Mouse (Mus musculus) adrenal gland, postnatal 10 days (tissue): ENCODE measurements around the gene Opn4. TPM values are rescaled to one million over a fixed set of nuclear protein-coding genes. Genes with fewer than 3 reads are reported as not detected.
A peak's percentile ranks its signal among the peaks of the same experiment; 100 is the strongest.

Source experiments
- DNase-seq: peaks from one replicate; pipeline ENCODE4 v3.0.0; 2021; ENCODE audit warnings: mixed read lengths
- long read RNA-seq, 2 experiments: library from polyadenylated mRNA; stranded (forward); transcript quantifications; one replicate each; pipeline ENCODE4 v2.0.0; 2021
- total RNA-seq, 2 experiments: library from RNA; stranded (reverse); gene quantifications; 2 replicates each; pipeline ENCODE4 v1.2.3; 2021

Gene Opn4
- total RNA-seq = not detected
- long read RNA-seq, experiment 1 = 0 reads
- long read RNA-seq, experiment 2 = 0 reads

DNA sequence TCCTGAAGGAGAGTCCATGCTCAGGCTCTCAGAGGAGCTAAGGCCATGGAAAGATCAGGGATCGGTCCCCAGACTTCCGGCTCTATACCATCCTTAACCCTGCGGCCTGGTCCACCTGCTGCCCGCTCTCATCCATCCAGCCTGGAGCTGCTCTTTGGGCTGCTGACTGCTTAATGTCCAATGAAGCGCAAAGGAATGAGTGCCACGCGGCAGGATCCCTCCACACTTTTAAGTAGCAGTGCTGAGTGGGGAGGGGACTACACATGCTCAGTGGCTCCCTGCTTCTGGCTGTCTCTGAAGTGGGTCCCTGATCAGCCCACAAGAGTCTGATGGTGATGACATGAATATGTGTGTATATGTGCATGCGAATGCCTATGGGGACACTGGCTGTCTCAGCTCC, at the start of gene Opn4:
Opn4 (minus strand) TSS at position 202 of the 400 bp plus-strand sequence.
- no peak for DNase-seq

DNA sequence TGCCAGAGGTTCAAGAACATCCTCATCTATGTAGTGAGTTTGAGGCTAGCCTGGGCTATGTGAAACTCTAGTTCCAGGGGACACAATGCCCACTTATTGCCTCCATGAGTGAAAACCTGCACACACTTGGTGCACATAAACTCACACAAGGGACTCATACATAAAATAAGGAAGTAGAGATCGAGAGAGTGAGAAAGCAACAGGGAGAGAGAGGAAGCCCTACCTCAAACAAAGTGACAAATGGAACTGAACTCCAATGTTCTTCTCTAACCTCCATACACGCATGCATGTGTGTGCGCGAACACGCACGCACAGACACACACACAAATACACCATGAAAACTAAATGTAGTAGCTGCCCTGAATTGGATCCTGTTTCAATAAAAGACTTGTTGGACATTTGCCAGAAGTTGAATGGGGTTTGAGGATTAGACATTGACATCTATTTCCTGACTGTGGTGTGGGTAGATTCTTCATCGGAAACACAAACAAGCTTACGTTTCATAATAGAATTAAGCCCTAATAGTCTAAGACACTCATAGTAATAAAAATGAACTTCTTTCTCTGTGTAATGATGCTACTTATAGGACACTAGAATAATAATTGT, 48.0 kb upstream of the Opn4 start:
- no peak for DNase-seq

DNA sequence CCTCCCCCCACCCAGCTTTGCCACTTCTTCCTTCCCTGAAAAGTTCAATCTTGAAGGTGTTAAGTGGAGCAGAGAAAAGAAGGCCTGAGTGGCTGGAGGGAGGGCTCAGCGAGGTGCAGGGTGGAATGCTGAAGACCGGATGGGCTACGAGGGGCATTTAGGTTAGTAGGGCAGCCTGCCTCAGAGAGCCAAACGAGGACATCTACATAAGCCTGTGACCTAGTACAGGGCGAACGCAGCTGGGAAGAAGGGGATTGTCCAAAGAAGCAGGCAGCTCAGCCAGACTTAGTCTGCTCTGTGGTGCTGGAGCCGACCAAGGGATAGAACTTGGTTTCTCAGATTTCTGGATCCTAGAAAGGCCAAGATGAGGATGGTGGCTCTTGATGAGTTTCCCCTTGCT, 44.2 kb upstream of the Opn4 start:
- DNase-seq = no peak

DNA sequence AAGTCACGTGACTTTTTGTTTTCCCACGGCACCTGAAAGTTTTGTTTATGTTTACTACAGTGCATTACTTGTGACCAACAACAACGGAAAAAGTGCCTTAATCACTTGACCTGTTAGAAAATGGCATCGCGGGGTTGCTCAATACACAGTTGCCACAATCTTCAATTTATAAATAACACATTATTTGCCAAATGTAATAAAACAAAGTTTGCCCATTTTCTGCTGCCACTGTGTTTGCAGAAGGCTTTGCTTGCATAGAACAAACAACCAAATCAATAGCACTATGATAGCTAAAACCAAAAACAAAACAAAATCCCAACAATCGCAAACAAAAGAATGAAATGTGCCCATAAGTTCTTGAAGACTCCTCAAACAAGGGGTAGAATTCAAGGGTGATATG, 35.8 kb upstream of the Opn4 start:
- no peak for DNase-seq

DNA sequence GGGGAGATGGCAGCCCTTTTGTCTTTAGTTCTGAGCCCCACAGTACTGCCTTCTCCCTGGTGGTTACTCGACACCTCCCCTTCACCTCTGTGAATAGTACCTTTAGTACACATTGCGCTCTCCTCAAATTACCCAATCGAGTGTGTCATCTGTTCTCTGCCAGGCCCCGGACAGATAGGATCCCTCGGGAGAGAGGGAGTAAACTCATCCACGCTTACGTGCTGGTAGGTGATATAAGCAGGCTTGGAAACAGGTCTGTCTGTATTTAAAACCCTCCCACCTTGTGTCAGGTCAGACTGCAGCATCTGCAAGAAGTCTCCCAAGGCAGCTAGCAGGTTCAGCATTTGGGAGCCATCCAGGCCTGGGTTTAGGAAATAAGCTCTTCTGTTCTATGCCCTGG, 35.2 kb upstream of the Opn4 start:
- no peak for DNase-seq

DNA sequence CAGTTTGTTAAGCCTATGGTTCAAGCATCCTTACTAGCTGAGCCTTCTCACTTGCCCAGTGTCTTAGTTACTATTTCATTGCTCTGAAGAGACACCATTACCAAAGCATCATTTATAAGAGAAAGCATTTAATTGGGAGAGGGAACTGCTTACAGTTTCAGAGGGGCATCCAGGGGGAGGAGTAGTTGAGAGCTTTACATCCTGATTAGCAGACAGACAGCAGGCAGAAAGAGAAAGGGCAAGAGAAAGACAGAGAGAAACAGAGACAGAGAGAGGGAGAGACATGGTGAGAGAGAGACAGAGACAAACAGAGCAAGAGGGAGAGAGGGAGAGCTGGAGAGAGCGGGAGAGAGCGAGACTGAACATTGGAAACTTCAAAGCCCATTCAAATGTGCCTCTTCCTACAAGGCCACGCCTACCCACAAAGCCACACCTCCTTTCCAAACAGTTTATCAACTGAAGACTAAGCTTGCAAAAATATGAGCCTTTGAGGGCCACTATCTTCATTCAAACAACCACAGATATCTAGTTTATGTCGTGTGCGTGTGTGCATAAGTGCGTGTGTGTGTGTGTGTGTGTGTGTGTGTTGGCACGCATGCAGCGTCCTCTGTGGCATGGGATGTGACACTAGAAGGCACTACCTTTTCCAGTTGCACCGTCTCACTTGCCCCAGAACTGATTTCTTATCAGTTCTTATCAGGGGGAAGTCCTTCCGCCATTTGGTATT, 32.9 kb upstream of the Opn4 start:
- no peak for DNase-seq

DNA sequence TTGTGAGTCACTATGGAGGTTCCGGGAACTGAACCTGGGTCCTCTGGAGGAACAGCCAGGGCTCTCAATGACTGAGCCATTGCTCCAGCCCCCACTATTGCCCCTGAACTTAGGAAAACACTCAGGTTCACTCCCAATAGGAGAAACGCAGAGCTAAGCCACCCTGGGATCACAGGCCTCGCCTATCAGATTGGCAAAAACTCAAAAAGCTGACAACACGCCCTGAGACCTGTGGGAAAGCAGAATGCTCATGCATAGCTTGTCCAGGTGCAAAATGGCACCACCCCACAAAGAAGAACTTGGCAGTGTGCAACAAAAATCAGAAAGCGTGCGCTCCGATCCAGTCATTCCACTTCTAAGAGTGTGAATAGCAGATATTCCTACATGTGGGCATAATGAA, 26.9 kb upstream of the Opn4 start:
- DNase-seq = no peak

DNA sequence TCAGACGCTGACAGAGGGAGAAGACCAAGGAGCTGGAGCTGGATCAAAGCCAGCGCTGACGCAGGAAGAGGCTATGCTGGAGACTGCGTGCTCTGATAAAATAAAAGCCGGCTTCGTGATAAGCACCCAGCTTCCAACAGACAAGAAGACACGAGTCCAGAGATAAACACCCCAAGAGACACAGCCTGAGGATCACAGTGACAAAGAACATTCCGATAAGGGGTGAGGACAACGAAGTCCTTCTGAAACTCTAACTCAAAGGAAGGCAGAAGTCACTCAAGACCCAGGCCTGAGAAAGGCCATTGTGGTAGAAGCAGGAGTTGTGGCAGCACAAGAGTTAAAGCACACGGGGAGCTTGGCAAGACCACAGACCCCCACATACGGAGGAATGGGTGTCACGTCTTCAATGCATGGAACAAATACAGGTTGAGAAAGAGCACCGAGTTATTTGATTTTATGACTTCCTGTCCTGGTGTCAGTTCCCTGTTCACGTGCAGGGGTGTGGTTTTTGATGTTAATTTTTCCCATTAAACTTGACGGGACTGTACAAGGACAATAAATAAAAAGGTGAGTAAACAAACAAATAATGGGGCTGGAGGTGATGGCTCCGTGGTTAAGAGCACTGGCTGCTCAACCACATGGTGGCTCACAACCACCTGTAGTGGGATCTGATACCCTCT, 23.7 kb upstream of the Opn4 start:
- peak; percentile 43 for DNase-seq

DNA sequence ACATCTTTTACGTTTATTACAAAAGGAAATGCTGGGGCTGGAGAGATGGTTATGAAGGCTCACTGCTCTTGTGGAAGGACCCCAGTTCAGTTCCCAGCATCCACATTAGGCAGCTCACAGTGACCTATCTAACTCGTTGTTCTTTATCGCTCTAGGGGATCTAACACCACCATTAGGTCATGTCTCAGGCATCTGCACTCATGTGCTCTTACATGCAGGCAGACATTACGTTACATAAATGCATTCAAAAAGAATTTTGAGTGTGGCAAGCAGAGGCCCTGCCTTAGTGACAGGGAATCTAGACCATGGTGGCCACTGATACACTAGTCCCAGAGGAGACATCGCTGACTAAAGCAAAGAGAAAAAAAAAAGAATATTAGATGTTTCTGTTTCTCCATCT, 23.1 kb upstream of the Opn4 start:
- DNase-seq = no peak

DNA sequence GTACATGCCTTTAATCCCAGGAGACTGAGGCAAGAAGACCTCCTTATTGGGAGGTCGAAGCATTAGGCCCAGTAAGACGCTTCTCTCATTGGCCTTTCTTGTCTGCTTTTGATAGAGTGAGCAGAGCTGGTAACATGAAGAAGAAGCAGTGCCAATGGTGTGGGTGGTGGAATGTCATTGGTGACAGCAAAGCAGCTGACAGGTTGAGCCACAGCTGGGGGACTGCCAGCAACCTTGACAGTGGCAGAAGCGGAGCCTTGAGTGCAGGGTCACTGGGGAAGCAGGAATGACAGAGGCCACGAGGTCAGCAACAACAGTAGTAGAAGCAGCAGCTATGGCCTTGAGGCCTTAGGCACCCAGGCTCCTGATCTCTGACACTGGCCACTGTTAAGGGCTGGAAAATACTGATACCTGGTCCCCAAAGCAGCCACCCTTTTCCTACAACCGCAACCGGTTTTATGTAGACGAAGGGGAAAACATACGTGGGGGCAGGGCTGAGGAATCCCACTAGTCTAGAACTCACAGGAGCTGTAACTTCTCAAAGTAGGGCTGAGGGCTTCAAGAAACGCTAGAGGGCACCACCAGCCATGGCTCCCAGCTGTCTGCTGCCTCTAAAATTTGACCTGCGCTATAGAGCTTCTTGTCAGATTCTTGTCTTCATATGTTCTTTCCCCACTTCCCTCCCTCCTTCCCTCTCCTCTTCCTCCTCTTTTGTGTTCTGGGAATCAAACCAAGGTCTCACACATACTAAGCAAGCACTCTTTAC, 20.9 kb upstream of the Opn4 start:
- peak; percentile 83 for DNase-seq

DNA sequence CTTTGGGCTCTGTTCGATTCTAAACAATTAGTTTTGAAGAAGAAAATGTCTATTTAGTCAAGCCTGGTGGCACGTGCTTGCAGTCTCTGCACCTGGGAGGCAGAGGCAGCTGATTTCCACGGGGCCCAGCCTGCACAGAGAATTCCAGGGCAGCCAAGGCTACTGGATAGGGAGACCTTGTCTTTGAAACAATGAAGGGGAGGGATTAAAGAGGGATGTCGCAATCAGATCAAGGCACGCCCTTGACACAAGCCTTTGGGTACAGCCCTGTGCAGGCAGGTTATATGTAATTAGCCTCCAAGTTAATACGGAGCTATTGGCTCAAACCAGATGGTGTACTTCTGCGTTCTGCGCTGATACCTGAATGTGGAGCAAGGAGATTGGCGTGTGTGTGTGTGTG, 18.9 kb upstream of the Opn4 start:
- DNase-seq = peak; percentile 40

DNA sequence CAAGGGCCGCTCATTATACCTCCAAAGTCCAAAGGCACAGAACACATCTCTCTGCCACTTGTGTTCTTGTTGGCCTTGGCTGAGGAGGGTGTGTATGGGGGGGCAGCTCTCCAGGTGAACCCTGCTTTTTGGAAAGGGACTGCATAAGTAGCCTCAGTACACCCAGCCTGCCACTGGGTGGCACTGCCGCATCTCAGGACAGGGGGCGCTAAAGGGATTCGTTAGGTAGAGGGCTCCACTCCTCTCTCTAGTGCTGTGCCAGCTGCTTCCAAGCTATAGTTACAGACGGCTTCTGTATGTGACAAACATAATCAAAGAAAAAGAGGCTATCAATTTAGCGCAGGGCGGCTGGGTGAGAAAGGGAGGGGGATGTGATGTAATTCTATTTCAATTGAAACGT, 16.9 kb upstream of the Opn4 start:
- DNase-seq = peak; percentile 91

DNA sequence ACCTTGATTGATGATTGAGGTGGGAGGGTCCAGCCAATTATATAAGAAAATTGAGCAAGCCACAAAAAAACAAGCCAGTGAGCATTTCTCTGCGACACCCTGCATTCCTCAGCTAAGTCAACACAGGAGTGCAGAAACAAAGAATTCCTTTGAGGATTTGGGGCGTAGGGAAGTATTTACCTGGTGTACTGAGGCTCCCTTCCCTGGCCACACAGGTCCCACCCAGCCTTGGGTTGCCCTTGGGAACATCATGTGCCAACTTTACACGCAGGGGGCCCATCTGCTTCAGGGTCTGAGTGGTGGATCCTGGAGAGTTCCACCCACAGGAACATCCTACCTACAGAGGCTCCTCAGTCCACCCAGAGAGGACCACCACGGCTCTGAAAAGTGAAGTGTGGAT, 15.7 kb upstream of the Opn4 start:
- no peak for DNase-seq

DNA sequence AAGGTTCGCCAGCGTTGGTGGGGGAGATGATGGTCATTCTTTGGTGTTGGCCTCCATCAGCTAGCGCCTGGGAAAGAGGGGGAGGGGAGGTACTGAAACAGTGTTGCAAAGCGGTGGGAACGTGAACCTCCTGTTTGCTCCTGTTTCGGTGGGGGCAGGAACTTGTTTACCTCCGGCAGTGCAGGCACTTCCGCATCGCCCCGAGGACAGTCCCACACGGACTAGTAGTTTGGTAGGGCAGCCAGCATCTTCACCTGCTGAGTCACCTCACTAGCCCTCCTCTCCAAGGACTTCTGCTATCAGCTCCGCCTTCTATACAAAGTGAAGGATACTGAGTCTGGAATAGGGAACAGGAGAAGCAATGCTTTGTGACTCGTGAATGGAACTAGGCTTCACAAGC, 15.1 kb upstream of the Opn4 start:
- no peak for DNase-seq

DNA sequence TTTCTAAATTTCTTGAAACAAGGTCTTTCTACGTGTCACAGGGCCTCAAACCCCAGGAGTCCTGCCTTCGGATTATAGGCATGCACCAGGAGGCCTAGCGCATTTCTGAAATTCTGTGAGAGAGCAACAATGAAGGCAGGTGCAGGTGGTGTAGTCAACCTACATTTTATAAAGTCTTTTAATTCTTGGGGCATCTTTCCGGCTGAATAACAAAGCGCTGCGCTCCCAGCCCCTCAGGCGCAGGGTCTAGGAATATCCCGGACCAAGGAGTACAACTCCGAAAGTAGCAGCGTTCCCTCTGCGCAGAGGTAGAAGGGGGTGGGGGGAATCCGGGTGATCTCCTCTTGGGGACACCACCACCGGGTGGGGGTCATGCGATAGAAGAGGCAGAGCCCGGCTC, 14.6 kb upstream of the Opn4 start:
- DNase-seq = no peak

DNA sequence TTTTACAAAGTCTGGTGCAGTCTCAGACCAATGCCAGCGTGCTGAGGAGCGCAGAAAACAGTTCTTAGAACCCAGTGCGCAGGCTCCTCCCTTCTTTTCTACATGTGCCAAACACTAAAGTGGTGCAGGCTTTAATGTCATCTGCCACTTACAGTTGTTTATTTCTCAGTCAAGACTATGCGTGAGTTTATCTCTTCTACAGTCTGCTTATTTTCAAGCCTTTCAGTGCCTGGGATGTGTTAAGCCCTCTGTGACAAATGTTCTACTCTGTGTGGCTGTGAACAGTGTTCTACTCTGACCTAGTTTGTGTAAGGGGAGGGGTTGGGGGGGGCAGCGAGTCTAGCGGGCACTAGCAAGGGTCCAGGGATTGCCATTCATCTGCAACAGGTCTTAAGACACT, 13.6 kb upstream of the Opn4 start:
- DNase-seq = no peak

DNA sequence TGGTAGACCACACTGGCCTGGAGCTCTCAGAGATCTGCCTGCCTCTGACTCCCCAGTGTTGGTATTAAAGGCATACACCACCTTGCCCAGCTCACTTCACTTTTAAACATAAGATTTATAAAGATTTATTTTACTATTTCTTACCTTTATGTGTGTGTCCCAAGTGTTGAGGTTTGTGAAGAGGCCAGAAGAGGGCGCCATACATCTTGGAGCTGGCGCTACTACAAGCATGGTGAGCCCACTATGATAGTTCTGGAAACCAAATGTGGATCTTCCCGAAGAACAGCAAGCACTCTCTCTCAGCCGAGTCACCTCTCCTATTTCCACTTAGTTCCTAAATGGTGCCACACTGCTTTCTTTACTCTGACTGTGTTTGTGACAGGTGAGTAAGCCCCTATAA, 12.3 kb upstream of the Opn4 start:
- DNase-seq = peak; percentile 49

DNA sequence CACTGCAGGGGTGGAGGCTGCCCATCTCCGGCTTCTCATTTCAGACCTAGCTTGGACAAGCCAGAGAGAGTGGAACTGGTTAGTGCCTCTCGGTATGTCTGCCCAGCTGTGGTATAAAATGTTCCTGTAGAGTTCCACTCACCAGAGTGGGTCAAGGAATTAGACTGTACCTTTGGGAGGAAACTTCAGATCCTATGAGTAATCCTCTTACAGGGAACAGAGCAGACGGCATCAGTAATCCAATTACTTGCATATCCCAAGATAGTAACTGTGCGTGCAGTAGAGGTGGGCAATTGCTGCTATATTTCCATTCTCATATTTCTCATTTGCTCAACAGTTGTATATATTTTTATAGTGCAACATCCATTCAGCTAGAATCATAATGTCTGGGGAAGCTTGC, 11.6 kb upstream of the Opn4 start:
- DNase-seq = no peak

DNA sequence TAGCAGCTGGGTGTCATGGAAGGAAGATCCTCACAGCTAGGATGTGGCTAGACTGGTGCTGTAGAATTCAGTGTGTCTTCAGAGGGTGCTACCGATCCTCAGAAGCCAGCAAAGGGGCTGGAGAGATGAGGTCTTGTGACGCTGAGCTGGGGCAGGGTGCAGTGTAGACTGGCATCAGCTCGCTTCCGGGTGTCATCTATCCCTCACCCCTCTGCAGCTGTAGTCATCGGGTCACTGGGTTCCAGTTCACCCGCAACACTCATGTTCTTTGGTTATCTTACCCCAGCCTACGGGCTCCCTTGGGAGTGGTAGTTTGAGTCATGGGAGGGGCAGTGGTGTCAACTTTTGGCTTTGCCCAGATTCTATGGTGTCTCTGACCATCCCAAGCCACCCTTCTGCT, 2.0 kb upstream of the Opn4 start:
- no peak for DNase-seq

DNA sequence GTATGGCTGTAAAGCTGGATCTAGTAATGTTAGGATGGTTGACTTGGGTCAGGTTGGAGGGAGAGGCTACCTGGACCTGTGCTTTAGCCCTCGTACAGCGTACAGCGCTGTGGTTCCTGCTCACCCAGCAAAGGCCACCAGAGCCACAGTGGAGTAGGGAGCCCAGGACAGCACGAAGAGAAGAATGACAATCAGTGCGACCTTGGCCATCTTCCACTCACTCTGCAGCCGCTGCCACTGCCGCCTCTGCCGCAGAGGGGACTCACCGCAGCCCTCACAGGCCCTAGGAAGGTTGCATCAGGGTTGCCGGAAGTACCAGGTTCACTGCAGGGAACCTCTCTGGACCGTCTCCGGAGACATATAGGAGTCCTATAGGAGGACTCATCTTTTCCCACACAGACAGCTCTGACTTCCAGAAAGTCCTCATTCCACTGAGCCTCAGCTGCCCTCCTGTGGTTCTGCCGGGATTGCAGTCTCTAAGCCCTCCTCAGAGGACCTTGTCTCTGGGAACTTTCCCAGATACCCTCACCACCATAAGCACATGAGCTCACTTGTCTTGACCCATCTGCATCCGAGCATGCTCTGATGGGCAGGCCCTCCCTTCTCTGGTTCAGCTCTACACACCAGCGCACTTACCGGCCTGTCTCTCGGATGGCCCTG, 4.2 kb downstream of the Opn4 start:
- peak; percentile 38 for DNase-seq

DNA sequence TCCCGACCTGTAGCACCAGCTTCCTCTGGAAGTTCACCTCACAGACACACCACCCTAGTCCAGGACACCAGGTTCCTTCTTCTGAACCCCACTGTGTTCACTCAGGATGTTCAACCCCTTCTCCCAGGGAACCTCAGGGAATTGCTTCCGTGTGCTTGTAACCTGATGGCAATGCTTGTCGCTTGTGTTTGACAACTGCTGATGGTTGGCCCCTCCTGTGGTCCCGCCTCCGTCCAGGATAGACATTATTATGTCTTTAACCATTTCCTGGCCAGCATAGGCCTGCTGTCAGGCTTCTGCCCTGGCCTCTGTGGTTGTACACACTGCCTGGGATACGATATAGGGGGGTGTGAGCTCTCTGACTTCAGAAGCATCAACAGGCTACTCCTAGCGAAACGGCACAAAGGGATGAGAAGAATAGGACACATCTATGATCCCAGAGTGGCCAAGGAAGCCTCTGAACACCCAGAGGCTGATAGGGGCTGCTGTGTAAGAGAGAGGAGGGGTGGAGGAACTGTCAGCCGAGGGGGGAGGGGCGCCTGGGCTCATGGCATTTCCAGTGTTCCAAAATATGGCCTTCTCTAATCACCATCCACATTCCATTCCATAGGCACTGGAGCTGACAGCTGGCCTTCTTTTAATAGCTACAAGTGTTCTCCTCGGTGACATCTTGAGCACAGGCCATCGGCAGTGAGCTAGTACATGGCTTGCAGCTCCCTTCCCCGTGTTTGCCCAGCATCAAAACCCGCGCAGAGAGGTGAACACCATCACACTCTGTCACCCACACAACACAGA, 8.0 kb downstream of the Opn4 start:
- DNase-seq = no peak
